ENCODE assay signal across 19 mouse cellular contexts in the genomic region with DNA sequence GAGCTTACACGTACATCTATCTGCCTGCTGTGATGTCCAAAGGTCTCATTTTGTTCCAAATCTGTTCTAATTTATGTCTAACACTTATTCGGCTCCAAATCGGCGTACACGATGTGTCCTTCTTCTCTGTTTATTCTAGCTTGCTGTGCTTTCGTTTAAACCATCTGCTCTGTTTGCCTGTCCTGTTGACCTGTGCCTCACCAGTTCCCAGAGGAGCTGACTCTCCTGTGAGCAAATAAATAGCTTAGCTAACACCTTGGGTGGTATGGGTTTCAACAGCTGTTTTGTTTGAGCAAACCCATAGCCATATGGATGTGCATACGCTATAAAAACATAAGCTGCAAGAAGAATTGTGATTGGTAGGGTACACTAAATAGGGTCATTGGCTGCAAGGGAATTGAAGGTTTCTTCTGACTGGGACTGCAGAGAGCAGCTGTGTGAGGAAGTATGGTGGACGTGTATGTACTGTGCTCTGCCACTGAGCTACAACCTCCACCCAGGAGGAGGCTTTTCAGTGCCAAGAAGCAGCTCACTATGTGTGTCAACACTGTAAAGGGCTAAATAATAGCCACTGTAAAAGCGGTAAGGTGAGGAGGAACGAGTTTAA. TPM values are rescaled to one million over a fixed set of nuclear protein-coding genes. Genes with fewer than 3 reads are reported as not detected.
DNase-seq lines count a peak whose midpoint lies in the region; ATAC-seq and TF ChIP-seq lines count a peak whose summit lies in the region.
"Had no signal": no experiment of that assay in that cellular context is flagged by ENCODE, and none has a peak within 500 bp of the region (broad histone marks: within the 10 kb centered on the region; RNA-seq: fewer than 3 reads in every experiment).

No protein-coding gene starts in this region.

- DNase-seq in hindbrain, postnatal 0 days (ENCODE audit: low spot score) = peak; percentile 24
- peak; percentile 17 for DNase-seq in embryo, embryonic 11 days
- no peak for DNase-seq in ovary, postnatal 14 days (ENCODE audit: low spot score)
- DNase-seq in gastrocnemius, adult 8-10 months (ENCODE audit: low spot score in 2 of 2) = no peak
- DNase-seq: adrenal gland, postnatal 25 days; cerebellum, adult 2 months; gastrocnemius, postnatal 14 days; heart, postnatal 10 days; kidney, adult 2 months; kidney, postnatal 36 days; midbrain, embryonic 14.5 days had no signal

- H3K27me3 ChIP-seq in hindbrain, postnatal 0 days (ENCODE audit: insufficient read depth, low read length) = no peaks in the 10 kb centered on the region
- H3K27me3 ChIP-seq in hindbrain, embryonic 12.5 days = peaks cover 13% of the 10 kb centered on the region
- H3K27me3 ChIP-seq in forebrain, embryonic 16.5 days (replicated peaks; ENCODE audit: control insufficient read depth, insufficient read depth, low read length) = peaks cover 9% of the 10 kb centered on the region
- H3K27me3 ChIP-seq in stomach, embryonic 14.5 days (ENCODE audit: control insufficient read depth, insufficient read depth, low read length) = no peaks in the 10 kb centered on the region

- no peak for ATAC-seq in hindbrain, postnatal 0 days
- no peak for ATAC-seq in hindbrain, embryonic 12.5 days (ENCODE audit: low FRiP score)
- peak; percentile 68 for ATAC-seq in forebrain, embryonic 16.5 days
- peak; percentile 49; the same call in 1 of the 2 replicates for ATAC-seq in stomach, embryonic 14.5 days (ENCODE audit: insufficient number of reproducible peaks, insufficient read depth, low FRiP score, low read depth)

- H3K4me3 ChIP-seq in hindbrain, postnatal 0 days (ENCODE audit: low read length) = no peak overlapping the region
- H3K4me3 ChIP-seq in hindbrain, embryonic 12.5 days = no peak overlapping the region
- H3K4me3 ChIP-seq in forebrain, embryonic 16.5 days (replicated peaks; ENCODE audit: low read length) = no peak overlapping the region
- H3K4me3 ChIP-seq in stomach, embryonic 14.5 days (ENCODE audit: low read depth, low read length) = no peak overlapping the region
- H3K4me3 ChIP-seq: lung, embryonic 15.5 days had no signal

- no peaks in the 10 kb centered on the region for H3K4me1 ChIP-seq in hindbrain, postnatal 0 days (ENCODE audit: insufficient read depth, low read length)
- H3K4me1 ChIP-seq in hindbrain, embryonic 12.5 days = peaks cover under 1% of the 10 kb centered on the region
- H3K4me1 ChIP-seq in forebrain, embryonic 16.5 days (replicated peaks; ENCODE audit: control insufficient read depth, insufficient read depth, low read length) = no peaks in the 10 kb centered on the region; the same call in 1 of the 2 replicates
- H3K4me1 ChIP-seq in stomach, embryonic 14.5 days (ENCODE audit: control insufficient read depth, insufficient read depth, low read length) = no peaks in the 10 kb centered on the region

- WGBS in hindbrain, postnatal 0 days = 49% methylated on average over 10 of the region's 10 CpGs
- WGBS in hindbrain, embryonic 12.5 days = 66% methylated on average over 10 of the region's 10 CpGs
- 51% methylated on average over 10 of the region's 10 CpGs for WGBS in forebrain, embryonic 16.5 days
- WGBS in stomach, embryonic 14.5 days = 49% methylated on average over 10 of the region's 10 CpGs

- no peak overlapping the region for H3K9ac ChIP-seq in hindbrain, postnatal 0 days (replicated peaks; ENCODE audit: low read length)
- H3K9ac ChIP-seq in hindbrain, embryonic 12.5 days = no peak overlapping the region
- no peak overlapping the region for H3K9ac ChIP-seq in forebrain, embryonic 16.5 days (replicated peaks; ENCODE audit: low read depth, low read length)
- no peak overlapping the region for H3K9ac ChIP-seq in stomach, embryonic 14.5 days (replicated peaks; ENCODE audit: low read depth, low read length)
- H3K9ac ChIP-seq: lung, embryonic 15.5 days had no signal

- no peak overlapping the region for H3K27ac ChIP-seq in hindbrain, postnatal 0 days
- no peak overlapping the region for H3K27ac ChIP-seq in hindbrain, embryonic 12.5 days
- no peak overlapping the region for H3K27ac ChIP-seq in forebrain, embryonic 16.5 days (ENCODE audit: low read length)
- H3K27ac ChIP-seq in stomach, embryonic 14.5 days (ENCODE audit: low read length) = no peak overlapping the region
- H3K27ac ChIP-seq: lung, embryonic 15.5 days; macrophage had no signal

- H3K4me2 ChIP-seq in hindbrain, postnatal 0 days (ENCODE audit: low read depth, low read length) = no peak overlapping the region
- H3K4me2 ChIP-seq in hindbrain, embryonic 12.5 days (replicated peaks) = no peak overlapping the region
- H3K4me2 ChIP-seq in forebrain, embryonic 16.5 days (ENCODE audit: low read length) = no peak overlapping the region
- H3K4me2 ChIP-seq in stomach, embryonic 14.5 days (replicated peaks; ENCODE audit: low read depth, low read length) = no peak overlapping the region
- H3K4me2 ChIP-seq: lung, embryonic 15.5 days had no signal

- H3K9me3 ChIP-seq in hindbrain, postnatal 0 days (ENCODE audit: low read length) = no peaks in the 10 kb centered on the region; the same call in 1 of the 2 replicates
- no peaks in the 10 kb centered on the region for H3K9me3 ChIP-seq in hindbrain, embryonic 12.5 days (replicated peaks)
- H3K9me3 ChIP-seq in forebrain, embryonic 16.5 days (ENCODE audit: control insufficient read depth, low read length) = no peaks in the 10 kb centered on the region
- H3K9me3 ChIP-seq in stomach, embryonic 14.5 days (ENCODE audit: control insufficient read depth, low read depth, low read length) = no peaks in the 10 kb centered on the region
- H3K9me3 ChIP-seq: lung, embryonic 15.5 days had no signal

- H3K36me3 ChIP-seq in hindbrain, postnatal 0 days (ENCODE audit: insufficient read depth, low read length) = no peaks in the 10 kb centered on the region
- H3K36me3 ChIP-seq in hindbrain, embryonic 12.5 days = no peaks in the 10 kb centered on the region
- H3K36me3 ChIP-seq in forebrain, embryonic 16.5 days (ENCODE audit: control insufficient read depth, insufficient read depth) = no peaks in the 10 kb centered on the region
- H3K36me3 ChIP-seq in stomach, embryonic 14.5 days (ENCODE audit: control insufficient read depth, insufficient read depth, low read length) = no peaks in the 10 kb centered on the region
- H3K36me3 ChIP-seq: lung, embryonic 15.5 days had no signal

- TF ChIP-seq CTCF in hindbrain, postnatal 0 days (IDR thresholded peaks at IDR 0.05; ENCODE audit: low read depth) = no peak

RNA-seq across cellular contexts. Expression of a gene that starts 5.6 kb away (rescaled TPM):
- 0.07 and 0.31 TPM in 2 replicates for total RNA-seq in hindbrain, postnatal 0 days (2014; rRNA removed)
- 0.60 and 1.3 TPM in 2 replicates for polyA plus RNA-seq in hindbrain, postnatal 0 days (2015; fragmentation: Nextera tagmentation; extraction: Ambion mirVana)
- polyA plus RNA-seq in hindbrain, embryonic 12.5 days (2016; fragmentation: Nextera tagmentation; extraction: Ambion mirVana) = 0.62 and 1.5 TPM in 2 replicates
- polyA plus RNA-seq in forebrain, embryonic 16.5 days (2015; fragmentation: Nextera tagmentation; extraction: Ambion mirVana) = 0.20 TPM in 1 of 2 replicates, not detected in the other
- polyA plus RNA-seq in stomach, embryonic 14.5 days (2014; fragmentation: Nextera tagmentation; extraction: Ambion mirVana) = 3.5 and 5.1 TPM in 2 replicates
- total RNA-seq in gastrocnemius, adult 8-10 months (2022) = under 1 TPM in 1 of 4 experiments, not detected in 3; 0.07 TPM
- total RNA-seq: heart, postnatal 10 days; layer of hippocampus, postnatal 14 days; left cerebral cortex, postnatal 36 days had no signal
- polyA plus RNA-seq: cerebellum, adult 2 months; macrophage had no signal

RNA-seq across cellular contexts. Expression of a gene that starts 9.1 kb away (rescaled TPM):
- not detected in 2 replicates for total RNA-seq in hindbrain, postnatal 0 days (2014; rRNA removed)
- polyA plus RNA-seq in hindbrain, postnatal 0 days (2015; fragmentation: Nextera tagmentation; extraction: Ambion mirVana) = not detected in 2 replicates
- polyA plus RNA-seq in hindbrain, embryonic 12.5 days (2016; fragmentation: Nextera tagmentation; extraction: Ambion mirVana) = not detected in 2 replicates
- polyA plus RNA-seq in forebrain, embryonic 16.5 days (2015; fragmentation: Nextera tagmentation; extraction: Ambion mirVana) = not detected in 2 replicates
- not detected in 2 replicates for polyA plus RNA-seq in stomach, embryonic 14.5 days (2014; fragmentation: Nextera tagmentation; extraction: Ambion mirVana)
- total RNA-seq in gastrocnemius, adult 8-10 months (2022) = not detected
- total RNA-seq: adrenal gland, postnatal 25 days; gastrocnemius, postnatal 14 days; heart, postnatal 10 days; layer of hippocampus, postnatal 14 days; left cerebral cortex, postnatal 36 days had no signal
- polyA plus RNA-seq: cerebellum, adult 2 months; embryonic facial prominence, embryonic 14.5 days; kidney, adult 2 months; macrophage had no signal

Comparison
In these comparisons a context has a peak if more than half of its experiments do, and no peak if none do; other contexts are left out.
1. ATAC-seq: peak in forebrain, embryonic 16.5 days (single experiment) and stomach, embryonic 14.5 days (single experiment); none in hindbrain, postnatal 0 days (single experiment) and hindbrain, embryonic 12.5 days (single experiment).
2. DNase-seq: peak in hindbrain, postnatal 0 days (single experiment) and embryo, embryonic 11 days (single experiment); none in ovary, postnatal 14 days (single experiment) and gastrocnemius, adult 8-10 months (0 of 2).